Mouse (Mus musculus): ENCODE measurements at regions not wholly inside any gene's neighbourhood (a gene's known extent, or its start where the extent isn't known, plus 50 kb on each side); places are given as distances from the start of the nearest gene placed in this dataset.

DNA sequence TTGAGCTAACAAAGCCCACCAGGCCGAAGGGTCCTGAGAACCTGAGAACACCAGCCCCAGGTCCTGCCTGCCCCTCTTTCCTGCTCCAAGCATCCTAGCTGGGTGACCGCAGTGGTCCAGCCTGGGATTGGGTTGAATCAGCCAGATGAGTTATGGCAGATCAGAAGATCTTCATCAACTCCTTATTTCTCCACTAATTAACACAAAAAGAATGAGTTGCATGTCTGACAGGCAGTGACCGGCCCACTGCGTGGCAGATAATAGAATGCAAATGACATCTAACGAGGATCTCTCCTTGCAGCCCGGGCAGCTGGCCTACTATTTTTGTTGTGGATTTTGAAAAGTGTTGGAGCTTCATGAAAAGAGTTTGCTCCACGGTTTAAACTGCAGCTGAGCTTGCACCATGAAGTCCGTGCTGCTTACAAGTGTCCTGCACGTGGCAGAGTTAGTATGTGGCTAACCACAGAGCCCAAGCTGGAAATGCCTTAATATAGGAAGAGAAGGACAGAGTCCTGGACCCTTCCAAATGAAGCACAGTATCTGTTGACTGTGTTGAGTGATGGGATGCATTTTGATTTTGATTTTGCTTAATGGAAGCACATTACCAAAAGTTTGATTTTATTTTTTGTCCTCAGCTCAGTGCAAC lies 158.9 kb downstream of the Rab11fip2 start:
- peak; percentile 53 for DNase-seq

DNA sequence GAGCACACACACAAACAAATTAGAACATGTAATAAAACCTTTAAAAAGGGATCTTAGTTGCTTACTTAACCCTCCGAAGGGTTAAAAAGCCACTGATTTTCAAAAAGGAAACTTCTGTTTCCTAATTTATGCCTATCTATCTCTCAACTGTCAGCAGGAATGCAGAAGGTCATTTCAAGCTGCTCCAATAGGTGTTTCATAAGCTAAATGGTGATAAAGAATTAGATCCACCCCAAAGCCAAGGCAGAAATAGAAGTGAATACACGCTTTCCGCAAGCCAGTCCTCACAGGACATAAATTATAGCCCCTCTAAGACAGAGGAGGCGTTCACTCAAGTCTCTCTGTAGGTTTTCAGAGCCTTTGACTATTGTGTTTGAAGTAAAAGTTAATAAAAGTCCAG lies 112.2 kb downstream of the Rab11fip2 start:
- no peak for DNase-seq

- no peak for DNase-seq
Measured at GRCm38 (mm10) chr19:59837138-59837537, 106.3 kb downstream of the Rab11fip2 start.

DNA sequence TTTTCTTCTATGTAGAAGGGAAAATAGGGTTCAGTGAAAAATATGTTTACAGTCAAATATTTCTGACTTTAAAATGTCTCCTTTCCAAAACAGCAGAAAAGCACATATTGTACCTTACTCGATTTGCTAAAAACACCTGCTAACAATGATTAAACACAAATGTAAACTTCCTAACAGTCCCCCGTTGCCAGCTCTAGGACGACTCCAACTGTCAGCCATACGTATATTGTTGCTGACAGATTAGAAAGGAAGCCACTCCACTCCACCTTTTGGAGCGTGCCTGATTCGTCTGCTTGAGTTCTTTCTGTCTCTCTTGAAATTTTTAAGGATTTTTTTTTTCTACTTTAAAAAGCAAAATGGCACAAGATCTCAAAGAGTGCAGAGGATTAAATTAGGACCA lies 105.8 kb downstream of the Rab11fip2 start:
- DNase-seq, result no peak

GRCm38 (mm10) chr19:59844270-59844669 lies 99.2 kb downstream of the Rab11fip2 start:
- no peak for DNase-seq

GRCm38 (mm10) chr19:59846807-59847206 lies 96.6 kb downstream of the Rab11fip2 start:
- no peak for DNase-seq

- no peak for DNase-seq
Measured at GRCm38 (mm10) chr19:59850696-59851095, 92.8 kb downstream of the Rab11fip2 start.

DNA sequence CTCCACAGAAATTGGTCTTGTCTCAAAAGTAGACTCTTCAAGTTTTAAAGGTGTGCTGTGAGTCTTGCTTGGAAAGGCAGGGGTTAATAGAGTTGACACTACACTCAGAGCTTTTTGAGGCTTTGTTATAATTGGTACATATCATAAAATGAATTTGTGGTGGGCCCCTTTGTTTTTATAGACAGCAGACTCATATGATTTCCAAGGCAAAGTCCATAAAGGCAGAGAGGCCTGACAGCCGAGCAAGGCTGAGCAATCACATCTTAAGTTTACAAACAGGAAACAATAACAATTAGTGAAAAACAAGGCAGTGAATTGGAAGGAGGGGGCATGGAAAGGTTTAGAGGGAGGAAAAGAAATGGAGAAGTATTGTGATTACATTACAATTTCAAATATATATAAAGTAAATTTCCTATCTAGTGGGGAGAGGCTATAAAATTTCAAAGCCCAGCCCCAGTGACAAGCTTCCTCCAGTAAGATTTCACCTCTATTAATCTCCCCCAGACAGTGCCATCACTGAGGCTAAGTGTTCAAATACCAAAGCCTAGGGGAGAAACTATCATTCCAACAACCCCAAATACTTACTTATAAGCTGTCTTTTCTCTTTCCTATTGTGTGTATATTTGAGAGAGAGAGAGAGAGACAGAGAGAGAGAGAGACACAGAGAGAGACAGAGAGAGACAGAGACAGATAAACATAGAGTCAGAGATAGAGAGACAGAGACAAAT lies 91.3 kb downstream of the Rab11fip2 start:
- no peak for DNase-seq
